Mouse (Mus musculus): ENCODE results near the gene Haus7. TPM values are rescaled to one million over a fixed set of nuclear protein-coding genes. Genes with fewer than 3 reads are reported as not detected.

Gene Haus7
- polyA plus RNA-seq, 1 experiment from 2014 or later = 91.4 TPM

- H3K27me3 ChIP-seq (ENCODE audit: control insufficient read depth, insufficient read depth, low read length) = no peaks in the 10 kb centered on the region
Observed at GRCm38 (mm10) chrX:73475658-73476256, 16.9 kb upstream of the Haus7 start.

DNA sequence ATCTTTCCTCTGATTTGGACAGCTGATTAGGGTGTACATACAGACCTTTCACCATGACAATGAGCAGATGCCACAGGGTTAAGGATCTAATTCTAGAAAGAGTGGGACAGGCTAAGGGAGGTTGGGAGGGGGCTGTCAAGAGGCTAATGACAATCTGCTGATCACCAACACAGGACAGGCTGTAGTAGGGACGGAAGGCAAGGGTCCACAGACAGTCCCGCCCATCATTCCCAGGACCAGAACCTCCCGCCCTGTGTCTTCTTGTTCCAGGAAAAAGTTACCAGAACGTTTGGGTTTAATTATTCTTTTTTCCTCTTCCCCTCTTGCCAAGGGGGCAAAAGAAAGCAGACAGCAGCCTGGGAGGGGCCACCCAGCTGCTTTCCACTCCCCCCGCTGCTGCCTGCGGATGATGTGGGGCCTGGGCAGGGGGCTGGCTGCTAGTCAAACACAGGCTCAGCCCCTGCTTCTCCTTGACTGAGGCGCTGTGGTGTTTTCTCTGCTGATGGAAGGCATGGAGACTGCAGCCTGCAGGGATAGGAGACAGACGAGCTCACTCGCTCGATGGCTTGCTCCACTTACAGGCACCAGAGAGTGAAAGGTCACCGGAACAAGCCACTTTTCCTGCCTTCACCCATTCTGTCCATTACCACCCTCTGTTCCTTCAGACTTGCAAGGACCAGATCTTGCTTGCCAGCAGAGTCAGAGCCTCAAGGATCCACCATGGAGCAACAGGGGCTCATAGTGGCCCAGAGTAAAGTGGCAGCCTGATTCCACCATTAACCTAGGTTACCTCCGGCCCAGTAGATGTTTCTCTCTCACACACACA lies 15.7 kb upstream of the Haus7 start:
- no peak overlapping the region for H3K4me2 ChIP-seq (ENCODE audit: low read depth, low read length)
- 0 out of 2 replicates have a peak overlapping the region, but pooled peaks have one; percentile 41 for H3K27ac ChIP-seq (replicated peaks; ENCODE audit: low read depth, low read length)
- no peaks in the 10 kb centered on the region for H3K9me3 ChIP-seq (replicated peaks; ENCODE audit: control insufficient read depth, low read length)
- 40% methylated on average over 12 of the region's 12 CpGs for WGBS
- no peak overlapping the region for H3K9ac ChIP-seq (replicated peaks; ENCODE audit: low read length)
- no peak overlapping the region for H3K4me3 ChIP-seq (ENCODE audit: low read depth, low read length)
- H3K36me3 ChIP-seq (replicated peaks; ENCODE audit: control insufficient read depth, insufficient read depth, low read depth, low read length) = no peaks in the 10 kb centered on the region
- DNase-seq (ENCODE audit: low spot score) (peak; percentile 28), ATAC-seq (replicated peaks; ENCODE audit: insufficient number of reproducible peaks, low FRiP score, low TSS enrichment, low read depth) (no peak)
- no peaks in the 10 kb centered on the region for H3K4me1 ChIP-seq (ENCODE audit: control insufficient read depth, insufficient read depth, low read length)
- H3K27me3 ChIP-seq (ENCODE audit: control insufficient read depth, insufficient read depth, low read length) = no peaks in the 10 kb centered on the region

More at GRCm38 (mm10) chrX:73475658-73476256, 16.9 kb upstream of the Haus7 start:
- Histone ChIP-seq H3K4me3 (ENCODE audit: low read depth, low read length) (no peak overlapping the region), H3K9ac (replicated peaks; ENCODE audit: low read length) (no peak overlapping the region), H3K4me1 (ENCODE audit: control insufficient read depth, insufficient read depth, low read length) (no peaks in the 10 kb centered on the region), H3K9me3 (replicated peaks; ENCODE audit: control insufficient read depth, low read length) (no peaks in the 10 kb centered on the region), H3K27ac (replicated peaks; ENCODE audit: low read depth, low read length) (no peak overlapping the region), H3K4me2 (ENCODE audit: low read depth, low read length) (no peak overlapping the region), H3K36me3 (replicated peaks; ENCODE audit: control insufficient read depth, insufficient read depth, low read depth, low read length) (no peaks in the 10 kb centered on the region)
- no peak for ATAC-seq (replicated peaks; ENCODE audit: insufficient number of reproducible peaks, low FRiP score, low TSS enrichment, low read depth)
- no peak for DNase-seq (ENCODE audit: low spot score)
- WGBS = 92% methylated on average over 1 of the region's 1 CpGs

DNA sequence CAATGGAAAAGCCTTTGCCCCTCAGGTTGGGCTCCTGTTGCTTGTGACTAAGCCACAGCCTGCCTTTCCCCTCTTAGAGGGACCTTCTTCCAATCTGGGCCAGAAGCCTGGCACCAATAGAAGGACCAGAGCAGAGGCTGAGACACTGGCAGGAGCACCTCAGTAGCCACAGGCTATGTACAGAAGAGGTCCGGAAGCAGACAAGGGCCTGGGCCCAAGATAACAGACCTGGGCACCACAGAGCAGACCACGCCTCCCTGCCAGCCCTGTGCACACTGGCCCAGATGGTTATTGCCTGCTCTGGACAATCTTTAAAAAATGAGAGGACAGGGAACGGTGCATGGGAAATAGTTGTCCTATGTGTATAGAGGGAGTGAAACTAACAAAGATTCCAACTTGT lies 12.9 kb upstream of the Haus7 start:
- DNase-seq (ENCODE audit: low spot score) (no peak), ATAC-seq (replicated peaks; ENCODE audit: insufficient number of reproducible peaks, low FRiP score, low TSS enrichment, low read depth) (no peak)
- no peaks in the 10 kb centered on the region for H3K27me3 ChIP-seq (ENCODE audit: control insufficient read depth, insufficient read depth, low read length)
- WGBS = 89% methylated on average over 3 of the region's 3 CpGs
- H3K4me1 ChIP-seq (ENCODE audit: control insufficient read depth, insufficient read depth, low read length) = no peaks in the 10 kb centered on the region
- no peaks in the 10 kb centered on the region for H3K36me3 ChIP-seq (replicated peaks; ENCODE audit: control insufficient read depth, insufficient read depth, low read depth, low read length)
- H3K4me2 ChIP-seq (ENCODE audit: low read depth, low read length) = no peak overlapping the region
- no peak overlapping the region for H3K27ac ChIP-seq (replicated peaks; ENCODE audit: low read depth, low read length)
- no peak overlapping the region for H3K9ac ChIP-seq (replicated peaks; ENCODE audit: low read length)
- H3K9me3 ChIP-seq (replicated peaks; ENCODE audit: control insufficient read depth, low read length) = no peaks in the 10 kb centered on the region
- no peak overlapping the region for H3K4me3 ChIP-seq (ENCODE audit: low read depth, low read length)

GRCm38 (mm10) chrX:73468752-73469151 lies 9.9 kb upstream of the Haus7 start:
- WGBS = 18% methylated on average over 1 of the region's 1 CpGs
- Histone ChIP-seq H3K4me2 (ENCODE audit: low read depth, low read length) (no peak overlapping the region), H3K36me3 (replicated peaks; ENCODE audit: control insufficient read depth, insufficient read depth, low read depth, low read length) (no peaks in the 10 kb centered on the region), H3K4me3 (ENCODE audit: low read depth, low read length) (no peak overlapping the region), H3K9me3 (replicated peaks; ENCODE audit: control insufficient read depth, low read length) (no peaks in the 10 kb centered on the region), H3K4me1 (ENCODE audit: control insufficient read depth, insufficient read depth, low read length) (no peaks in the 10 kb centered on the region), H3K9ac (replicated peaks; ENCODE audit: low read length) (no peak overlapping the region), H3K27me3 (ENCODE audit: control insufficient read depth, insufficient read depth, low read length) (no peaks in the 10 kb centered on the region), H3K27ac (replicated peaks; ENCODE audit: low read depth, low read length) (peak overlapping the region; percentile 83; the same call in 1 of the 2 replicates)
- DNase-seq (ENCODE audit: low spot score) (no peak), ATAC-seq (replicated peaks; ENCODE audit: insufficient number of reproducible peaks, low FRiP score, low TSS enrichment, low read depth) (no peak)

- no peaks in the 10 kb centered on the region for H3K4me1 ChIP-seq (ENCODE audit: control insufficient read depth, insufficient read depth, low read length)
- H3K9me3 ChIP-seq (replicated peaks; ENCODE audit: control insufficient read depth, low read length) = no peaks in the 10 kb centered on the region
- 49% methylated on average over 3 of the region's 3 CpGs for WGBS
- H3K9ac ChIP-seq (replicated peaks; ENCODE audit: low read length) = no peak overlapping the region
- ATAC-seq (replicated peaks; ENCODE audit: insufficient number of reproducible peaks, low FRiP score, low TSS enrichment, low read depth) (no peak), DNase-seq (ENCODE audit: low spot score) (no peak)
- H3K36me3 ChIP-seq (replicated peaks; ENCODE audit: control insufficient read depth, insufficient read depth, low read depth, low read length) = no peaks in the 10 kb centered on the region
- peak overlapping the region; percentile 83 for H3K27ac ChIP-seq (replicated peaks; ENCODE audit: low read depth, low read length)
- no peak overlapping the region for H3K4me3 ChIP-seq (ENCODE audit: low read depth, low read length)
- no peaks in the 10 kb centered on the region for H3K27me3 ChIP-seq (ENCODE audit: control insufficient read depth, insufficient read depth, low read length)
- H3K4me2 ChIP-seq (ENCODE audit: low read depth, low read length) = no peak overlapping the region
Observed at GRCm38 (mm10) chrX:73468330-73468729, 9.5 kb upstream of the Haus7 start.

- H3K4me3 ChIP-seq (ENCODE audit: low read depth, low read length) = no peak overlapping the region
- no peaks in the 10 kb centered on the region for H3K27me3 ChIP-seq (ENCODE audit: control insufficient read depth, insufficient read depth, low read length)
- no peaks in the 10 kb centered on the region for H3K4me1 ChIP-seq (ENCODE audit: control insufficient read depth, insufficient read depth, low read length)
- ATAC-seq (replicated peaks; ENCODE audit: insufficient number of reproducible peaks, low FRiP score, low TSS enrichment, low read depth) = peak; percentile 89
- H3K9ac ChIP-seq (replicated peaks; ENCODE audit: low read length) = no peak overlapping the region
- H3K4me2 ChIP-seq (ENCODE audit: low read depth, low read length) = no peak overlapping the region
- DNase-seq (ENCODE audit: low spot score) = peak; percentile 84
- whole genome bisulfite sequencing = 52% methylated on average over 5 of the region's 5 CpGs
- no peaks in the 10 kb centered on the region for H3K36me3 ChIP-seq (replicated peaks; ENCODE audit: control insufficient read depth, insufficient read depth, low read depth, low read length)
- peak overlapping the region; percentile 83 for H3K27ac ChIP-seq (replicated peaks; ENCODE audit: low read depth, low read length)
- H3K9me3 ChIP-seq (replicated peaks; ENCODE audit: control insufficient read depth, low read length) = no peaks in the 10 kb centered on the region
Observed at GRCm38 (mm10) chrX:73467446-73468241, 8.8 kb upstream of the Haus7 start.

DNA sequence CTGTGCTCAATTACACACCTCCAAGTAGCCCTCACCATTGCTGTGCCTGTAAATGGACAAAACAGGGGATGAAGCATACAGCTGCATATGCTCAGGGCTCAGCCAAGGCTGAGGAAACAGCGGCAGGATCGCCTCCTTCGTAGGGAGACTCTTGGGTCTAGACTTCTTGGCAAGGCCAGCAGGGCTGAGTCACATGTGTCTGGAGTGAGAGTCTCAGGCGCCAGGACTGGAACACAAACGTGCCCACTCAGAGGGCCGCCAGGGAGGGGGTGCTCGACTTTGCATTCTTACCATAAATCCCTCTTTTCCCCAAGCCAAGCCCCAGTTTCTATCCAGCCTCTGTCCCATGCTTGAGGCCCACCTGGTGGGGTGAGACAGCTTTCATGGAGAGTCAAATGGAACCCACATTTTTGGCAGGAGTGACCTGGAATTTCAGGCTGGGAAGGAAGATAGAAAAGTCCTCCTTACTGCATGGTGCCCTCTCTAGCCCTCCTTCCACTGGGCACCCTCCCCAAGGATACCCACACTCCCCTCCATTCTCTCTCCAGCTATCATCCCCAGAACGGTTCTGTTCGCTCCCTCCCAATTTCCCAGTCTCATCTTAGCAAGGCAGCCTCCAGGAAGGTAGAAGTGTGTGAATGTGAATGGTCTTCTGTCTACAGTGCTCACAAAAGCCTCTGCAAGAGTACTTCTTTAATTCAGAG lies 6.8 kb upstream of the Haus7 start:
- H3K27ac ChIP-seq (replicated peaks; ENCODE audit: low read depth, low read length) = no peak overlapping the region; the same call in 1 of the 2 replicates
- no peaks in the 10 kb centered on the region for H3K4me1 ChIP-seq (ENCODE audit: control insufficient read depth, insufficient read depth, low read length)
- 75% methylated on average over 9 of the region's 9 CpGs for WGBS
- no peak overlapping the region for H3K4me3 ChIP-seq (ENCODE audit: low read depth, low read length)
- ATAC-seq (replicated peaks; ENCODE audit: insufficient number of reproducible peaks, low FRiP score, low TSS enrichment, low read depth) (no peak), DNase-seq (ENCODE audit: low spot score) (no peak)
- no peaks in the 10 kb centered on the region for H3K36me3 ChIP-seq (replicated peaks; ENCODE audit: control insufficient read depth, insufficient read depth, low read depth, low read length)
- H3K27me3 ChIP-seq (ENCODE audit: control insufficient read depth, insufficient read depth, low read length) = no peaks in the 10 kb centered on the region
- no peaks in the 10 kb centered on the region for H3K9me3 ChIP-seq (replicated peaks; ENCODE audit: control insufficient read depth, low read length)
- no peak overlapping the region for H3K4me2 ChIP-seq (ENCODE audit: low read depth, low read length)
- no peak overlapping the region for H3K9ac ChIP-seq (replicated peaks; ENCODE audit: low read length)

Data from embryonic facial prominence, embryonic 11.5 days (tissue).